Mouse (Mus musculus) spleen, postnatal 10 days (tissue): Measurements from ENCODE around the gene Vmn2r107.

Experiments
- DNase-seq, 2 experiments: peaks; one replicate each; pipeline ENCODE4 v3.0.0; 2021 to 2022; ENCODE audit warnings: low spot score in 2 of 2

The Vmn2r107 gene

GRCm38 (mm10) chr17:20344942-20345341 is at the start of gene Vmn2r107:
TSS of gene Vmn2r107 (plus strand) at chr17:20345242.
- DNase-seq = no peak

DNA sequence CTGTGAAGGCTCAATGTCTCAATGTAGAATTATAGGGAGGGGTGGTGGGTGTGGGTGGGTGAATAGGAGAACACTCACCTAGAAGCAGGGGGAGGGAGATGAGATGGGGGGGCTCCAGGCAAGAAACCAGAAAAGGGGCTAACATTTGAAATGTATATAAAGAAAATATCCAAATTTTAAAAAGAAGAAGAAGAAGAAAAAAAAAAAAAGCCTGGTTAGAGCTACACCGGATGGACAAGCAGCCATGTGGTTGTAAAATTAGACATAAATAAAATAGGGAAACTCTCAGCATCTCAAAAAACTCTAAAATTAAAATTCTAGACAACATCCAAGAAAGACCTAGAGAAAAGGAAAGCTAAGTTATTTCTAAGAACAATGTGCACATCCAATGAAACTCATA is 39.3 kb upstream of the Vmn2r107 start:
- no peak for DNase-seq

DNA sequence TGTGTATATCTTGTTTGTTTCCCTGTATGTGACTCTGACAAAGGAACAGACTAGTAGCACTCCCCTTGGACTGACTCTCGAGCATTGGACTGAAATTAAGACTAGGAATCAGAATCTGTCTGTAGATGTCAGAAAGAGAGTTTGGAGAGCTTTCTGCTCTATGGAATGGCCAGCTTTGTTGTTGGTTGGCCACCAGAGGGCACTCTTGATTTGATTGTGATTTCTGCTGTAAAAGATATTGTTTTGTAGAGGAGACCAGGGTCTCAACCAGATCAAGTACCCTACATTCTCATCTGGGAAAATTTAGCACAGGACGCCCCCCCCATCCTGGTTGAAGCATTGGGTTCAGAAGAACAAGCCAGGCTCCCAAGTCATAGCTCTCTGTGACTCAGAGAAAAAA is 54.1 kb downstream of the Vmn2r107 start:
- no peak for DNase-seq

DNA sequence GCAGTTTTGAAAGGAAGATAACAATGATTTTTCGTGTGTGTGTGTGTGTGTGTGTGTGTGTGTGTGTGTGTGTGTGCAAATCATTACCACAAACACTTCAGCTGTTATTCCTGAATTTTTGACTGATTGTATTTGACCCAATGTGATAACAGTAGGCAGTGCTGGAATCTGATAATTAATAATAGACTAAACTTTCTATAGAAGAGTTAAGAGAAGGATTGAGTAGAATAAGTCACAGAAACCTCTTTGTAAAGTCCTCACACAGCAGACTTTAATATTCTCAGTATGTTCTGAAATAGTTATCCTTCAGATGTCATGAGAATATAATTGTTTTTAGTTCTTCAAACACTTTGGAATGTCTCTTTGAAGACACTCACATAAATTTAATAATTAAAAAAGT is 68.8 kb downstream of the Vmn2r107 start, which contains the start of gene Vmn1r224:
Vmn1r224 (plus strand) TSS at position 301 of the 400 bp plus-strand sequence.
- DNase-seq = no peak
